Mouse (Mus musculus): ENCODE data around the gene Srsf4. TPM values are rescaled to one million over a fixed set of nuclear protein-coding genes. Genes with fewer than 3 reads are reported as not detected.

Srsf4 gene
- total and polyA plus RNA-seq, 3 experiments = 14.5 to 105 (median 47.2) TPM

DNA sequence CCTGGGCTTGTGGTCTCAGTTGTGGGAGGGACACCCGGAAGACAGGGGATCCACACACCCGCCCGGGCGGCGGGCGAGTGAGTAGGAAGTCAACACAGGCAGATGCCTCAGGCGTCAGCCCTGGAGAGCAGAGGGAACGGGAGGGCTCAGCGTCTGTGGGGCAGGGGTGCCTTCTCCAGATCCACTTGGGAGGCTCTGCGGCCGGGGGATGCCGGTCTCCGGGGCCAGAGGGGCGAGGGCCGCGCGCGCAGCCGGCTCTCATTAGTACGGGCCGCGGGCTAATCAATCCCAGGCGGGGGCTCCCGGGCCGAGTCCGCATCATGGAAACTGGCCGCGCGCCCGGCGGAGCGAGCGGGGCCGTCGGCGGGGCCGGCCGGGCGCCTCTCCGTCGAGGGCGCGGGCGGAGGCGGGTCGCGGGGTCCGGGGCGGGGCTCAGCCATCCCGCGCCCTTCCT lies 46.8 kb downstream of the Srsf4 start:
- TF ChIP-seq MXI1 (IDR thresholded peaks at IDR 0.05; ENCODE audit: low read depth, low read length) (no peak), ELF1 (IDR thresholded peaks at IDR 0.05; ENCODE audit: low read depth, low read length) (no peak), USF2 (conservative IDR thresholded peaks at IDR 0.05; ENCODE audit: low read depth, low read length) (no peak), JUN (IDR thresholded peaks at IDR 0.05; ENCODE audit: insufficient read depth, low read depth, low read length) (no peak), SIN3A (IDR thresholded peaks at IDR 0.05; ENCODE audit: low read length) (no peak), ZKSCAN1 (IDR thresholded peaks at IDR 0.05; ENCODE audit: borderline replicate concordance, low read depth, low read length) (no peak), MAZ (IDR thresholded peaks at IDR 0.05; ENCODE audit: low read depth, low read length) (no peak), BHLHE40 (IDR thresholded peaks at IDR 0.05; ENCODE audit: low read depth, low read length) (no peak), SMC3 (IDR thresholded peaks at IDR 0.05; ENCODE audit: low read depth, low read length) (no peak), MAX (IDR thresholded peaks at IDR 0.05; ENCODE audit: low read length) (no peak)
- Histone ChIP-seq H3K27ac (ENCODE audit: insufficient read depth, low read depth) (no peak overlapping the region), H3K27me3 (replicated peaks) (no peaks in the 10 kb centered on the region)

GRCm38 (mm10) chr4:131920595-131921351 lies 47.4 kb downstream of the Srsf4 start:
- in situ Hi-C loops (cut with MboI; ENCODE audit: low pct_ligation_motif_present, low pct_unique_long_range_greater_than_20kb, low sequenced_read_pairs) = no loop called here
- Histone ChIP-seq H3K27me3 (replicated peaks) (no peaks in the 10 kb centered on the region), H3K79me2 (replicated peaks; ENCODE audit: control insufficient read depth, extremely low read depth, insufficient read depth, poor library complexity, severe bottlenecking) (no peaks in the 10 kb centered on the region), H3K4me2 (ENCODE audit: insufficient read depth, low read depth, poor library complexity, severe bottlenecking) (no peak overlapping the region), H3K4me1 (ENCODE audit: control insufficient read depth in 1 of 2, insufficient read depth in 2 of 2) (peaks cover 4 to 16% of the 10 kb centered on the region in 2 experiments; a peak in 3 of 4 replicates), H3K9ac (ENCODE audit: insufficient read depth, low read depth) (no peak overlapping the region), H3K36me3 (replicated peaks in 1 of 2; ENCODE audit: control insufficient read depth in 1 of 2, insufficient read depth in 1 of 2, low read length in 1 of 2) (peaks cover 4 to 37% of the 10 kb centered on the region in 2 experiments), H3K9me3 (replicated peaks; ENCODE audit: low read length) (peaks cover 26% of the 10 kb centered on the region), H3K4me3 (replicated peaks in 1 of 3; ENCODE audit: low read depth in 2 of 3, low read length in 2 of 3, poor library complexity in 1 of 3) (no peak overlapping the region), H3K27ac (ENCODE audit: insufficient read depth, low read depth) (no peak overlapping the region)
- TF ChIP-seq PAX5 (IDR thresholded peaks at IDR 0.05; ENCODE audit: low read length) (no peak), RCOR1 (conservative IDR thresholded peaks at IDR 0.05; ENCODE audit: low read depth, low read length) (no peak), RAD21 (IDR thresholded peaks at IDR 0.05; ENCODE audit: low read depth, low read length) (no peak), MXI1 (IDR thresholded peaks at IDR 0.05; ENCODE audit: low read depth, low read length) (no peak), MAX (IDR thresholded peaks at IDR 0.05; ENCODE audit: low read length) (no peak), MAFK (IDR thresholded peaks at IDR 0.05; ENCODE audit: insufficient replicate concordance, low read length) (no peak), MYC (IDR thresholded peaks at IDR 0.05; ENCODE audit: low read depth, low read length) (no peak), CHD1 (IDR thresholded peaks at IDR 0.05; ENCODE audit: low read depth, low read length) (no peak), POLR2AphosphoS2 (IDR thresholded peaks at IDR 0.05; ENCODE audit: low read depth, low read length) (no peak), E2F4 (IDR thresholded peaks at IDR 0.05; ENCODE audit: insufficient replicate concordance, low read depth, low read length) (no peak), SIN3A (IDR thresholded peaks at IDR 0.05; ENCODE audit: low read length) (no peak), ZC3H11A (IDR thresholded peaks at IDR 0.05; ENCODE audit: low read depth, low read length) (no peak), TCF12 (IDR thresholded peaks at IDR 0.05; ENCODE audit: low read depth, low read length) (no peak), JUN (IDR thresholded peaks at IDR 0.05; ENCODE audit: insufficient read depth, low read depth, low read length) (no peak), HCFC1 (IDR thresholded peaks at IDR 0.05; ENCODE audit: low read depth, low read length) (no peak), ZNF384 (IDR thresholded peaks at IDR 0.05; ENCODE audit: low read depth, low read length) (no peak)
- dilution Hi-C loops (cut with MboI; ENCODE audit: extremely low pct_ligation_motif_present, extremely low pct_unique_long_range_greater_than_20kb, low sequenced_read_pairs) = no loop called here
- no peak for DNase-seq (ENCODE audit: extremely low read depth)

More for the DNA sequence above, 46.8 kb downstream of the Srsf4 start:
- peaks cover 1 to 31% of the 10 kb centered on the region in 2 experiments for H3K36me3 ChIP-seq (replicated peaks in 1 of 2; ENCODE audit: control insufficient read depth in 1 of 2, insufficient read depth in 1 of 2, low read length in 1 of 2)
- no peak for DNase-seq (ENCODE audit: extremely low read depth)
- H3K9me3 ChIP-seq (replicated peaks; ENCODE audit: low read length) = peaks cover 26% of the 10 kb centered on the region
- H3K4me2 ChIP-seq (ENCODE audit: insufficient read depth, low read depth, poor library complexity, severe bottlenecking) = no peak overlapping the region
- no peak overlapping the region for H3K9ac ChIP-seq (ENCODE audit: insufficient read depth, low read depth)
- in situ Hi-C loops (cut with MboI; ENCODE audit: low pct_ligation_motif_present, low pct_unique_long_range_greater_than_20kb, low sequenced_read_pairs) = no loop called here
- H3K79me2 ChIP-seq (replicated peaks; ENCODE audit: control insufficient read depth, extremely low read depth, insufficient read depth, poor library complexity, severe bottlenecking) = no peaks in the 10 kb centered on the region
- H3K4me1 ChIP-seq (ENCODE audit: control insufficient read depth in 1 of 2, insufficient read depth in 2 of 2) = peaks cover 4 to 16% of the 10 kb centered on the region in 2 experiments; a peak in 3 of 4 replicates
- no peak overlapping the region for H3K4me3 ChIP-seq (replicated peaks in 1 of 3; ENCODE audit: low read depth in 2 of 3, low read length in 2 of 3, poor library complexity in 1 of 3)
- dilution Hi-C loops (cut with MboI; ENCODE audit: extremely low pct_ligation_motif_present, extremely low pct_unique_long_range_greater_than_20kb, low sequenced_read_pairs) = no loop called here
